Mouse (Mus musculus) hindlimb bud, embryonic 11.5 days (tissue): Measurements from ENCODE around the gene T.
"Not testable (repeated sequence)": the region's sequence is repeated elsewhere in the genome, so short reads cannot be mapped to it uniquely, and the experiment has no call there.

Experiments
- DNase-seq: peaks from one replicate; pipeline ENCODE4 v3.0.0-alpha.2; 2012; ENCODE audit warnings: low read depth, low spot score; ENCODE audit errors: extremely low spot score

Gene T

GRCm38 (mm10) chr17:8433978-8434960, at the start of gene T:
Gene T, plus strand, starts transcription at chr17:8434423.
- no peak for DNase-seq

- DNase-seq = no peak
Observed at GRCm38 (mm10) chr17:8385441-8385840, 48.8 kb upstream of the T start.

GRCm38 (mm10) chr17:8388463-8388862, 45.8 kb upstream of the T start:
- no peak for DNase-seq

GRCm38 (mm10) chr17:8388990-8389789, 45.0 kb upstream of the T start:
- no peak for DNase-seq

GRCm38 (mm10) chr17:8389790-8390095, 44.5 kb upstream of the T start:
- DNase-seq = no peak

- no peak for DNase-seq
Observed at GRCm38 (mm10) chr17:8390487-8390886, 43.7 kb upstream of the T start.

- DNase-seq = no peak
Observed at GRCm38 (mm10) chr17:8396371-8396770, 37.9 kb upstream of the T start.

- no peak for DNase-seq
Observed at GRCm38 (mm10) chr17:8397946-8398345, 36.3 kb upstream of the T start.

GRCm38 (mm10) chr17:8403932-8404331, 30.3 kb upstream of the T start:
- not testable (repeated sequence) for DNase-seq

GRCm38 (mm10) chr17:8406285-8406684, 27.9 kb upstream of the T start:
- no peak for DNase-seq

GRCm38 (mm10) chr17:8408002-8408401, 26.2 kb upstream of the T start:
- not testable (repeated sequence) for DNase-seq

GRCm38 (mm10) chr17:8408589-8409295, 25.5 kb upstream of the T start:
- DNase-seq = no peak

GRCm38 (mm10) chr17:8410330-8410729, 23.9 kb upstream of the T start:
- no peak for DNase-seq

GRCm38 (mm10) chr17:8413656-8414055, 20.6 kb upstream of the T start:
- DNase-seq = no peak

- DNase-seq = no peak
Observed at GRCm38 (mm10) chr17:8415533-8415932, 18.7 kb upstream of the T start.

- no peak for DNase-seq
Observed at GRCm38 (mm10) chr17:8416865-8417264, 17.4 kb upstream of the T start.

GRCm38 (mm10) chr17:8420739-8421138, 13.5 kb upstream of the T start:
- no peak for DNase-seq

GRCm38 (mm10) chr17:8421517-8421916, 12.7 kb upstream of the T start:
- DNase-seq = no peak

- DNase-seq = no peak
Observed at GRCm38 (mm10) chr17:8423283-8423682, 10.9 kb upstream of the T start.

- no peak for DNase-seq
Observed at GRCm38 (mm10) chr17:8429436-8429835, 4.8 kb upstream of the T start.

GRCm38 (mm10) chr17:8429896-8430295, 4.3 kb upstream of the T start:
- DNase-seq = no peak
